Mouse (Mus musculus) MEL (cell line): ENCODE data around the gene Nme1.

Experiments used
- CTCF ChIP-seq, 3 experiments: IDR thresholded peaks in 2 of 3; conservative IDR thresholded peaks in 1 of 3; 2 replicates each; pipeline ENCODE4 v1.5.1; 2011 to 2012; ENCODE audit warnings: low read length in 3 of 3, low read depth in 2 of 3, mild to moderate bottlenecking in 2 of 3, improper control_type of control experiment in 1 of 3, inconsistent platforms in 1 of 3, mixed read lengths in 1 of 3, moderate library complexity in 1 of 3; ENCODE audit not compliant: control insufficient read depth in 1 of 3, insufficient read depth in 1 of 3, poor library complexity in 1 of 3, severe bottlenecking in 1 of 3
- POLR2AphosphoS2 ChIP-seq: IDR thresholded peaks from 2 replicates; pipeline ENCODE4 v1.6.1; 2011; ENCODE audit warnings: low read length, improper control_type of control experiment
- SIN3A ChIP-seq: IDR thresholded peaks from 2 replicates; pipeline ENCODE4 v1.6.1; 2012; ENCODE audit warnings: low read length, improper control_type of control experiment, inconsistent platforms

DNA sequence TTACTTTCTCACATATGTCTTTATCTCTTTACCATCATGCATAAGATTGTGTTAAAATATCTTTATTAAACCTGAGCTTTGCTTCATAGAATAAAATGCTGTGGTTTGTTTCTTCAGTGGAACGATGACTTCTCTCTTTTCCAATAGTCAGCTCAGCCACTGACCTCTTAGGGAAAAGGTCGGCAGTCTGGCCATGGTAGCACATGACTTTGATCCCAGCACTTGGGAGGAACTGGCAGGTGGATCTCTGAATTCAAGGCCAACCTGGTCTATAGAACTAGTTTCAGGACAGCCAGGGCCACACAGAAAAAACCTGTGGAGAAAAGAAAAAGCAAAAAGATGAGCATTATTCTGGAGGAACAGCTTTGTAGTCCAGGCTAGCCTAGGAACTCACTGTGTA is 35.0 kb upstream of the Nme1 start:
- TF ChIP-seq SIN3A = no peak
- no peak for TF ChIP-seq CTCF (IDR thresholded peaks at IDR 0.05 in 2 of 3, conservative IDR thresholded peaks at IDR 0.05 in 1 of 3; ENCODE audit: control insufficient read depth in 1 of 3, insufficient read depth in 1 of 3, low read depth in 2 of 3, low read length in 3 of 3, poor library complexity in 1 of 3, severe bottlenecking in 1 of 3)
- TF ChIP-seq POLR2AphosphoS2 = no peak
